Mouse (Mus musculus): ENCODE measurements around the gene Prdx1.
"Not testable (repeated sequence)": the region's sequence is repeated elsewhere in the genome, so short reads cannot be mapped to it uniquely, and the experiment has no call there.

Gene Prdx1

DNA sequence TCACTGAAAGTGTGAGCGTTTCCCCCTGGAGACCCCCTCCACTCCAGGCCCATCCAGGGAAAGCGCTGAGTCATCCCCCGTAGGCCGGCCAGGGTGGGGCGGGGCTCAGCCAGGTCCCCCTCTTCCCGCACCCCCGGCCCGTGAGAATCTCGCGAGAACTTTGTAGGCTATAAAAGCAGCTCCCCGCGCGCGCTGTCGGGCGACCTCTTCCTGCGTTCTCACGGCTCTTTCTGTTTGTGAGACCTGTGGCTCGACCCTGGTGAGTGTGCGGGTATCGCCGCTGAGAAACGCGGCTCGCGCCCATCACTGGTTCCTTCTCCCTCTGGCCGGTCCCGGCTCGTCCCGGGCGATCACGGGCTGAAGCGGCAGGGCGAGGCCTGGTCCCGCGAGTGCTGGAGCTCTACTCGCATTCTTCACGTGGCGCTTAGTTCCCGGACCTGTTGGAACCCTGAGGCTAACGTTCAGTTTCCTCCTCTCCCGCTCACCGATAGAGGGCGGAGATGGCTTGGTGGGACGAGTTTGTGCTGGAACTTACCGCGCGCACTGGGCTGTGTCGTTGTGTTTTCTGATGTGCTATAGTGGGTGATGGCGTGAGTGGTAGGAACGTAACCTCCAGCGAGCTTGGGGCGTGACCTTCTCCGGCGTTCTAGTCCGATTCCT lies at the start of gene Prdx1:
TSS of gene Prdx1 (plus strand) at position 143 of the 660 bp plus-strand sequence.
- peak; percentile 94 to 95 for DNase-seq (ENCODE audit: low spot score in 2 of 2)

DNA sequence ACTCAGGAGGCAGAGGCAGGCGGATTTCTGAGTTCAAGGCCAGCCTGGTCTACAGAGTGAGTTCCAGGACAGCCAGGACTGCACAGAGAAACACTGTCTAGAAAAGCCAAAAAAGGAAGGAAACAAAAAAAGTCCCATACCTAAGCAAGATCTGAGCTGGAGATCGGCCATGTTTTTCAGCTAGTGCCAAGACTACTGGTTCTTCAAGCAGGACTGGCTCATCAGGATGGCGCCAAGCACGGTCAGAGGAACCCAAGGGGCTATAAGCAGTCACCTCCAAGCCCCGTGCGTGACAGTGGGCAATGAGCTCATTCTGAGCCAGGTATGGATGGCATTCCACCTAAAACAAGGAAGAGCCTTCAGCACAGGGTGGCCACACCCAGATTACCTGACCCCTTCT lies 46.5 kb upstream of the Prdx1 start:
- no peak for DNase-seq (ENCODE audit: low spot score in 2 of 2)

DNA sequence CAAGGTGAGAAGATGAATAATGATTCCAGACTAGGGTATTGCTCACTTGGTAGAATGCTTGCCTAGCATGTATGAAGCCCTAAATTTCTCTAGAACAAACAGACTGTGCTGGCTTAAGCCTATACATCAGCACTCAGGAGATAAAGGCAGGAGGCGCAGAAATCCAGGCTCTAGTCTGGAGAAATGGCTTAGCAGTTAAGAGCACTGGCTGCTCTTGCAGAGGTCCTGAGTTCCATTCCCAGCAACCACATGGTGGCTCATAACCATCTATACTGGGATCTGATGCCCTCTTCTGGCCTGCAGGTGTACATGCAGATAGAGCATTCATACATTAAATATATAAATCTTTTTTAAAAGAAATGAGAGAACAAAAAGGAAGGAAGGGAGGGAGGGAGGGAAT lies 43.3 kb upstream of the Prdx1 start:
- DNase-seq (ENCODE audit: low spot score in 2 of 2), result no peak

DNA sequence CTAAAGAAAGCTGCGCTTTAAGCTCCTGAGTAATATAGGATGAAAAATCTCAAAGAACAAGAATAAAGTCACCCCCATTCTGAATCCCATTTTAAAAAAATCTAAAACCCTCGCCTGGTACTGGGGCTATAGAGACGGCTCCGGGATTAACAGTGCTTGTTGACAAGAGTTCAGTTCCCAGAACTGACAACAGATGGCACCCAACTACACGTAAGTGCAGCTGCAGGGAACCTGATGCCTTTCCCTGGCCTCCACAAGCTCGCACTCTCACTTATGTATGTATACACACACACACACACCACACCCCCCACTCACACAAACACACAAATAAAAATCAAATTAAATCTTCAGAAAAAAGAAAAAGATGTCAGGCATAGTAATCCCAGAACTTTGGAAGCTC lies 41.0 kb upstream of the Prdx1 start:
- DNase-seq (ENCODE audit: low spot score in 2 of 2), result peak in 1 of 2 experiments; percentile 36

DNA sequence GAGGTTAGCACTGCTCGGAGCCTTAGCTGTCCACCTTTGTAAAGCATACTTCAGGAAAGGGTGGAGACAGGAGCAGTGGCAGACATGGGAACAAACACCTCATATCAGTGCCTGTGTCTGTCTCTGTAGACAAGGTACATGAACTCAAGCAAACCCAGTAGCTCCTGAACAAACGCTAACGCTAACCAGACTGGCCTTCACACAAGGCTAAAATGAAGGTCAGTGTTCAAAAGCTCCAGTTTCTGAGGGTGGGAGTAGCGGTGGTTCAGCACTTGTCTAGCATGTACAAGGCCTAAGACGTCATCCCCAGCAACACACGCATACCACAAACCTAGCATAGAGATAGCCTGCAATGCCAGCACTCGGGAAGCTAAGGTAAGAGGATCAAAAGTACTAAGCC lies 39.7 kb upstream of the Prdx1 start:
- DNase-seq (ENCODE audit: low spot score in 2 of 2), result no peak

DNA sequence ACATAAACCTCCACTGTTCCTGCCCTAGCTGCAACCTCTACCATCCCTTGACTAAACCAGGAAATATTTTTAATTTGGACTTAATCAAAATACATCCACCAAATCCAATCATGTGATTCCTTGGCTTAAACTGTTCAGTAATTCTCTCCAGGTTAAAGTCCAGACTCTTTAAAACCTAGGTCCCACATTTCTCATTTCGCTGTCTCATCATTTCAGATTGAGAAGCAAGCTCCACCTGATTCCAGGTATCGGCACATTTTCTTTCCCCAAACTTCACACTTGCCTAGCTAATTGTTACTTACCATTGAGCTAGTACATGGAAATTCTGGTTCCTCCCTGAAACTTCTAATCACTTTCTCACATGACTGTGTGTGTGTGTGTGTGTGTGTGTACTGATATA lies 35.9 kb upstream of the Prdx1 start:
- DNase-seq (ENCODE audit: low spot score in 2 of 2), result no peak

DNA sequence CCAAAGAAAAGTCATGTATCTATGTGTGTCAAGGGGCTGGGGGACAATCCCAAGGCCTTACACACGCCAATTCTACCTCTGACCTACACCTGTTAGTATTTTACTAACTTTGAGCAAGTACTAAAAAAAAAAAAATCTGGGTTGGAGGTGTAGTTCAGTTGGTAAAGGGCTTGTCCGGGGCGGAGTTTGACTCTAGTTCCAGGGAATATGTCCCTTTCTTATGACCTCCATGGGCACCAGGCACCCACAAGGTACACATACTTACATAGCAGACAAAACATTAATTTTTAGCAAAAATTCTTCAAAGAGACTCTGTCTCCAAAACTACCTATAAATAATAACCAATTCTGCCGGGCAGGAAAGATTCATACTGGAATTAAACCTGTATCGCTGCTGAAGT lies 35.0 kb upstream of the Prdx1 start:
- no peak for DNase-seq (ENCODE audit: low spot score in 2 of 2)

DNA sequence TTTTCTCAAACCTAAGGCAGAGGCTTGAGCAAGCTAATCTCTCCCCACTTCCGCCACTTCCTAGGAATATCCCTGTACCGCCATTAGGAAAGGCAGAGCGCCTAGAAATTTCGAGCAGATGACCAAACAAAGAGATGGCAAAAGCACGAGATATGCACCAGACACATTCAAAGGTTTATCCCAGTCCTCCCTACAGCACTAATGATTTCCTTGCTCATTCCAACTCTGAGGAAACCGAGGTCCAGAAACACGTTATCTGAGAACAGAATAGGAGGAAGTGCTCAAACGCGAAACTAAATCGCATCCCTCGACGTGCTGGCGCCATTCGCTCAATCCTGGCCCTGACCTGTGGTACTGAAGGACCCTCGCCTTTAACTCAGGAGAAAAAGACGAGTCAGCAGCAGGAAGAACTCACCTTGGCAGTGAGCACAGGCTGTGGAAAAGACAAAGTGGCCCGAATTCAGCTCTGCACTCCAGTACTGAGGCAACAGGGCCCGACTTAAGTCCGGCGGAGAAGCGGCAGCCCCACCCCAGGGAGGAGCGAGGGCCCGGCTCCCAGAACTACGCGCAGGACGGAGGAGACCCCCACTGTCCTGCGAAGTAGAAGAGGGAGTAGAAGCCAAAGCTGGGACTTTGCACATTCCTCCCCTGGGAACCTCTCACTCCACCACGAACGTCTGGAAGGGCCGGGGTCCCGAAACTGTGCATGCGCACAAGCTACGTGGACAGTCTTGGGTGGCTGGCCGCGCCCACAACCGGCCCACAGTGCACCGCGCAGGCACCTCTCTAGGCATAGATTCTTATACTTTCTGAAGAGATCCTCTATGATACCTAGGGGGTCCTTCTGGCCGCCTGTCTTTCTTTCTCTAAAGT lies 34.2 kb upstream of the Prdx1 start, which contains the start of gene Akr1a1:
TSS of gene Akr1a1 (minus strand) at position 757 of the 873 bp plus-strand sequence.
- peak; percentile 95 to 96 for DNase-seq (ENCODE audit: low spot score in 2 of 2)

DNA sequence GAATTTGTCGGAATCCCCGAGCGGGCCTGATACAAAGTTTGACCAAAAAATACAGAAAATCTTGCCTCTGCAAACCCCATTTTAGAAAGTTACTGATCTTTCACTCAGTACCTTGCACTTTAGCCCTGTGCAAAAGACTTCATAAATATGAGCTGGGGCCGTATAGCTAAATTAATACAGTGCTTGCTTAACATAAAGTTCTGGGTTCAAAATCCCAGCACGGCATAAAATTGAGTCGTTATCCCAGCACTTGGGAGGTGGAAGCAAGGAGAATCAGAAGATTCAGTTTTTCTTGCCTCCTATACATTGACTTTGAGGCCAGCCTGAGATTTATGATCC lies 33.6 kb upstream of the Prdx1 start:
- no peak for DNase-seq (ENCODE audit: low spot score in 2 of 2)

DNA sequence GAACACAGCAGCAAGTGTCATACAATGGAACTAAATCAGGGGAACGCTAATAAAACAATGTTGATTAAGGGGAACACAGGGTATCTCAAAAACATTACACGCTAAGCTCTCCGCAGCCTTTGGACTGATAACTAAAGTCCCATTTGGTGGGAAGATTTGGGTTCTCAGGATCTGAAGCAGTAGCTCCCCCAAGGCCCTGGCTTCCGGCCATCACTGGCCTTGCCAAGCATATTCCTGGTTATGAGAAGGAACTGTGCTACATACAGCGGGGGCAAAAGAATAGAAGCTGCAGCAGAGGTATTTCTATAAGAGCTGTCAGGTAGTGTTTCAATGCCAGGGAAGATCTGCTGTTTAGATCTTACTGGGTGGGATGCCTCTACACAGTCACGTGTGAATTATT lies 32.1 kb upstream of the Prdx1 start:
- no peak for DNase-seq (ENCODE audit: low spot score in 2 of 2)

DNA sequence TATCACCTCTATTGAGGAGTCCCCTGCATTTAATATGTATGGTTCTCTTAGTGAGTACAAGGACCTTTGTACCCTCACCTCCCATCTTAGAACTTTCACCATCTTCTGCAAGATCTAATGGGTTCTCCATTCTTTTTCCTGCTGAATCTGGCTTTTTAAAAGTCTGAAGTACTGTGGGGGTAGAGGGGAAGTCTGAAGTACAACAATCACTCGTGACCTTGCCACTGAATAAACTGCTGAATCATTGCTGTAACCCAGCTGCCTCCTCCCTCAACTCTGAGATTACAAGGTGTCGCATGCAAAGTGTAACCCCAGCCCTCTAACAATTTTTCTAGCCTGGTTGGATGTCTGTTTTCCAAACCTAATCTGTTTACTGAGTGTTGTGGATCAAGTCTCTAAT lies 30.2 kb upstream of the Prdx1 start:
- DNase-seq (ENCODE audit: low spot score in 2 of 2), result no peak

DNA sequence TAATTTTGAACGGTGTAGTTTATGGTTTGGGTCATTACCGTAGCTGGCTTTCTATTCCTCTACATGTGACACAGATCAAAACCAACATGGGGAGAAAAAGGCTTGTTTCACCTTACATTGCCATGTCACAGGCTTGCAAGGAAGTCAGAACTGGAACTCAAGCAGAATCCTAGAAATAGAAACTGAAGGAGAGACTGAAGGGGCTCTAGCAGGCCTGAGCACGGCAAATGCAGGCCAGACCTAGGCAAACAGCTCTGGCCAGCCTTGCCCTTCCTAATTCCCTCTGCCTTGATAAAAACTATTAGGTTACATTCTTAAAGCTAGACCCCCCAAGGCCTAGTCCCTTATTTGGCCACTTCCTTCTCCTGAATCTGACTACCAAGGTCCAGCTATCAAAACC lies 29.7 kb upstream of the Prdx1 start:
- DNase-seq (ENCODE audit: low spot score in 2 of 2), result no peak

DNA sequence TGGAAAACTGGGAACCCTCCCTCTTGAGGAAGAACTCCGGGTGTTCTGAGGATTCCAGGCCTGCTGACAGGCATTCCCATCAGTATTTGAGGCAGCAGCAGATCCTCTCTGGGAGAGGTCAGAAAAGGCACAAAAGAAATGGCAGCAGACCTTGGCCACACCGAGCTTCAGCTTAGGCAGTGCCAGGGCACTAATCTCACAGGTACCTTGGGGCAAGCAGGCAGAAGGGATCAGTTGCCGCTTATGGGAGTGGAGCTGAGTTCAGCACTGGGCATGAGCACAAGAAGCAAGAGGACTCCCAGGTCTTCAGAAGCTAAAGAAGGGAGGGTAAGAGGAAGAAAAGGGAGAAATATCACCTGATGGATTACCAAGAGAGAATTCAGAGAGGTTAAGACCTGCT lies 27.4 kb upstream of the Prdx1 start:
- no peak for DNase-seq (ENCODE audit: low spot score in 2 of 2)

DNA sequence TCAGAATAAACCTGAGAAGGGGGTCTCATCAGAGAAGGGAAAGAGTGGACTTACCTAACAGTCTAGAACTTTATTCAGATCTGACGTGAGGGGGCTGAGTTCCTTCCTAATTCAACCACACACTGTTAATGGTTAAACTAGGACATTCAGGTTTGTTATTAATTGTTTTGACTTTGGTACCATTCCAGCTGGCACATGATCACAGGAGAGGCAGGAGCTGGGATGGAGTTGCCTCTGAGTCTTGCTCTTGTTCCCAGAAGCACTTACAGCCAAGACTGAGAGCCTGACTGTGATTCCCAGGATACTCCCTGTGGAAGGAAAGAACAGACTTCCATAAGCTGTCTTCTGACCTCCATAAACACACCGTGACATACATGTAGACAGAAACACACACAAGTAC lies 25.9 kb upstream of the Prdx1 start:
- no peak for DNase-seq (ENCODE audit: low spot score in 2 of 2)

DNA sequence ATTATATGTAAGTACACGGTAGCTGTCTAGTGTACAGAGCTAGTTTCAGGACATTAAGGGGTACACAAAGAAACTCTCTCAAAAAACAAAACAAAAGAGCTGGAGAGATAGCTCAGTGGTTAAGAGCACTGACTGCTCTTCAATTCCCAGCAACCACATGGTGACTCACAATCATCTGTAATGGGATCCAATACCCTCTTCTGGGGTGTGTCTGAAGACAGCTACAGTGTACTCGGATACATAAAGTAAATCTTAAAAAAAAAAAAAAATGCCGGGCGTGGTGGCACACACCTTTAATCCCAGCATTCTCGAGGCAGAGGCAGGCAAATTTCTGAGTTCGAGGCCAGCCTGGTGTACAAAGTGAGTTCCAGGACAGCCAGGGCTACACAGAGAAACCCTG lies 25.4 kb upstream of the Prdx1 start:
- not testable (repeated sequence) for DNase-seq (ENCODE audit: low spot score in 2 of 2)

DNA sequence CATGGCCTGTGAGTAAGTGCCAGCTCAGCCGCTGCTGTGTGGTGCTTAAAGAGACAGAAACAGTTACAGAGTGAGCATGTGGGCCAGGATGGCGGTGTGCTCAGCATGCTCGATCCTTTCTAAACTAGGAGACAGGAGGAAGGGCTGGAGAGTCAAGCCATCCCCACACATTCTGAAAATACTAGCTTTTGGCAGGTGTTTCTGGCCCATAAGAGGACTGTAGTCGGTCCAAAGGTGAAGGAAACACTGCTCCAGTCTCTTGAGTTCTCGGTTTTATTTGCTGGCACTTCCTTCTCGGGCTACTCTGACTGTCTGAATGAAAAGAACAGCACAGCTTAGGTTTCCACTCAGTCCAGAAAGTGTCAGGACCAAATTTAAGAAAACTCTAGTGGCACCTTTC lies 24.5 kb upstream of the Prdx1 start:
- no peak for DNase-seq (ENCODE audit: low spot score in 2 of 2)

DNA sequence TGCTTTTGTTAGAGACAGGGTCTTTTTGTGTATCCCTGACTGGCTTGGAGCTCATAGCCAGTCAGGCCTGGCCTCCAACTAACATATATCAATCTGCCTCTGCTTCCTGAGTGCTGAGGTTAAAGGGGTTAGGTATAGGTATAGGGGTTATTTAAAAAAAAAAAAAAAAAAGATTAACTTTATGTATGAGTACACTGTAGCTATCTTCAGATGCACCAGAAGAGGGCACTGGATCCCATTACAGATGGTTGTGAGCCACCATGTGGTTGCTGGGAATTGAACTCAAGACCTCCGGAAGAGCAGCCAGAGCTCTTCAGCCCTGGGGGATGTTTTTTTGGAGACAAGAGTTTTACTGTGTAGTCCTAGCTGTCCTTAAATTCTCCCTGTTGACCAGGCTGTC lies 23.3 kb upstream of the Prdx1 start:
- no peak for DNase-seq (ENCODE audit: low spot score in 2 of 2)

DNA sequence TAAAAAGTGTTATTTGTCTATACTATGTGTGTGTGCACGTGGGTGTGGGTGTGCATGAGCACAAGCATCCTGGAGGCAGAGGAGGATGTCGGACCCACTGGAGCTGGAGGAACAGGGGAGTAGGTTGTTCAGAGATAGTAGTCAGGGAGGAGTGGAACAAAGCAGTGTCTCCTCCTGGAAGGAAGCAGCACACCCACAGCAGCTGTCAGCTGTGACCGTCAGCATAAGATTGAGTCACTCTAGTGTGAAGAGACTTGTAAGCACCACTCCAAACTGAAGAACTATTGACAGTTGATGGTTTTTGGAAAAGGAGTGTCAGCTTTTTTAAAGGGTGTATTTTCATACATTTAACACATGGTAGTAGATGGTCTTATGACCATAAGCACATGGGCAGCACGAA lies 18.7 kb upstream of the Prdx1 start:
- no peak for DNase-seq (ENCODE audit: low spot score in 2 of 2)

DNA sequence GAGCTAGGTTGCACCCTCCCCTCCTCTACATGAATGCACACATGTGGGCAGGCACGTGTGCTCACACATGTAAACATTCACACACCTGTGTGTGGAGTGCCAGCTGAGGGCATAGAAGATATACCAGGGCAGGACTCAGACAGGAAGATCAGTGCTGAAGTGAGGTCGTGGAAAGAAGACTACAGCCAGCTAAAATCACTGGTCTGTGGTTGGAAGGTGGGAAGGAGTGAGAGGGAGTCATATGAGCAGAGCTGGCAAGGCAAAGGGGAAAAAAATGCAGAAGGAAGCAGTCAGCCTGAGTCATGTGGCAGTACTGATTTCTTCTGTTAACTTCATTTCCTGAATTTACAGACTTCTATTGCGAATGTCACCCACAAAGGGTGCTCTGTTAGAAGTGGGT lies 17.2 kb upstream of the Prdx1 start:
- no peak for DNase-seq (ENCODE audit: low spot score in 2 of 2)

DNA sequence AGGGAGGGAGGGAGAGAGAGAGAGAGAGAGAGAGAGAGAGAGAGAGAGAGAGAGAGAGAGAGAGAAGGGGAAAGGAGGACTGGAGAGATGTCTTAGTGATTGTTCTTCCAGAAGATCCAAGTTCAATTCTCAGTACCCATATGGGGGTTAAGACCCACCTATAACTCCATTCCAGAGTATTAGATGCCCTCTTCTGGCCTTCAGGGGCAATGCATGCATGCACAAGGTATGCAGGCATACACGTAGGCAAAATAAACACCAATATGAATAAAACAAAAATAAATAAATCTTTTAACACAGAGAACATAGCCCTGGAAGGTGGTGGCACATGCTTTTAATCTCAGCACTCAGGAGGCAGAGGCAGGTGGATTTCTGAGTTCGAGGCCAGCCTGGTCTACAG lies 16.1 kb upstream of the Prdx1 start:
- no peak for DNase-seq (ENCODE audit: low spot score in 2 of 2)

DNA sequence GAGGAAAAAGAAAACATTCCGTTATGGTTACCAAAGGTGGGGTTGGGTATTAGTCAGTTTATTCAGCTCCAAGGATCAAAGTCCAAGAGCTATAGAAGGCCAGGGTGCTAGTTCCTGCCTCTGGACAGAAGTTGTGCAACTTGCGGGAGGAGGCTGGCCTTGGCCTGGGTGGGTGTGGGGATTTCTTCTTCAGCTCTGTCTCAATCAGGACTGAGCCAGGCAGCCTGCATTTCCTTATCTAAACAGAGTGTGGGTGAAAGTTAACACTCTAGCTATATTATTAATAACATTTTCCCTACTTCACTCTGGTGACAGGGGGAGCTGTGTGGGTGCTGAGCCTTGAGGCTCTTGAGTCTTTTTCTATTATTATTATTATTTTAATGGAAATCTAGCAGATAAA lies 12.6 kb upstream of the Prdx1 start:
- peak in 1 of 2 experiments; percentile 36 for DNase-seq (ENCODE audit: low spot score in 2 of 2)

DNA sequence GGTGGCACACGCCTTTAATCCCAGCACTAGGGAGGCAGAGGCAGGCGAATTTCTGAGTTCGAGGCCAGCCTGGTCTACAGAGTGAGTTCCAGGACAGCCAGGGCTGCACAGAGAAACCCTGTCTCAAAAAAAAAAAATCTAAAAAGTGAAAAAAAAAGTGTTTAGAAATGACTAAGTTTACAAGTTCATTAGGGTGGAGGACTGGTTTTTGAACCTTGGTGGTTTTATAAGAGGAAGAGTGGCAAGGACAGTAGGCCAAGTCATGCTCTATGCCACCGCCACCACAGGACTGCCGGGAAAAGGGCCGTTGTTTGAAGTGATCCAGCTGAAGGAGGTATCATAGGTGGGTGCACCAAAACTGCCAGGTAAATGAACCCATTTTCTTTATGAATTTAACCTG lies 10.6 kb upstream of the Prdx1 start:
- not testable (repeated sequence) for DNase-seq (ENCODE audit: low spot score in 2 of 2)

DNA sequence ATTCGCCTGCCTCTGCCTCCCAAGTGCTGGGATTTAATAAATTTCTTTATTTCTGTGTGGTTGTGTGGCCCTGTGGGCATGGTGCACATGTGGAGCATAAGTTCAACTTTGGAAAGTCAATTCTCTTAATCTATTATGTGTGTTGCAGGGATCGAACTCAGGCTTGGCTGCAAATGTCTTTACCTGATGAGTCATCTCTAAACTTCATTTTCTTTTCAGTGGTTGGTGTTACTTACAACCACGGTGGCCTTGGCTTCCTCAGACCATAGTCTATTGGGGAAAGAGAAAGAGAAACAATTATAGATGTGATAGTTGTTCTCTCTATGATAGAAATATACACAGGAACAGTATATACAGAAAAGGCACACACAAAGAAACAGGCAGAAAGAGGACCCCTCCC lies 9.3 kb upstream of the Prdx1 start:
- no peak for DNase-seq (ENCODE audit: low spot score in 2 of 2)

Measured in right cerebral cortex, postnatal 10 days (tissue).